Mouse (Mus musculus): ENCODE measurements around the gene Rab6b. TPM values are rescaled to one million over a fixed set of nuclear protein-coding genes. Genes with fewer than 3 reads are reported as not detected.

Rab6b gene
- total and polyA plus RNA-seq, 3 experiments, result 0.04 to 0.19 TPM; not detected in 1

DNA sequence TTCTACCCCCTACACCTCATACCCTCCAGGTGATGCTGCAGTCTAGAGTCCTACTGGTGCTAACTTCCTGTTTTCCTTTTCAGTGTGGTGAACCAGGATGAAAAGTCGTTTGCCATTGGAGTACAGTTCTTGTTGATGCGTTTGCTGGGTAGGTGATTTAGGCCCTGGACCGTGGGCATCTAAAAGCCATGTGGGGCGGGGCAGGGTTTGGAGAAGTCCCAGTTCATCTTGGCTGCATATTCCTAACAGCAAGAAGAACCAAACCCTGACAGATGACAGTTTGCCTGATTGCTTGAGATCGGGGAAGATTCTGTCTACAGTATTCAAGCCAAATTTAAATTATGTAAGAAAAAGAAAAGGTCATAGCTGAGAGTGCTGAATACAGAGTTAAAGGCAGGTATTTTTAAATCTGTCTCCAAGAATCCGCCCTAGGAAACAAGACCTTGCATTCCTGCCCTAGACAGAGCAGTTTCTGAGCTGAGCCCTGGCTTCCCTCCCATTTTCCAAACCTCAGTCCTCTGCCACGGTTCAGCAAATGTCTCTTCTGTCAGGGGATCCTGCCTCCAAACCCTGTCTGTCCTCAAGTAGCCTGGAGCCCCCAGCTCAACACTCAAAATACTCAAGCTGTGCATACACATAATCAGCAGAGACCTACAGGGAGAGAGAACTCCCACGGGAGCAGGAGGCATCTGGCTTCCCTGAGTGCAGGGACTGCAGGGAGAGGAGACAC is 29.2 kb upstream of the Rab6b start:
- no peak overlapping the region for H3K4me3 ChIP-seq (replicated peaks in 1 of 3; ENCODE audit: low read depth in 2 of 3, low read length in 2 of 3, poor library complexity in 1 of 3)
- no peak overlapping the region for H3K9ac ChIP-seq (ENCODE audit: insufficient read depth, low read depth)
- no peaks in the 10 kb centered on the region for H3K36me3 ChIP-seq (replicated peaks in 1 of 2; ENCODE audit: control insufficient read depth in 1 of 2, insufficient read depth in 1 of 2, low read length in 1 of 2)
- H3K4me2 ChIP-seq (ENCODE audit: insufficient read depth, low read depth, poor library complexity, severe bottlenecking), result no peak overlapping the region
- H3K9me3 ChIP-seq (replicated peaks; ENCODE audit: low read length), result peaks cover 7% of the 10 kb centered on the region
- no peaks in the 10 kb centered on the region for H3K4me1 ChIP-seq (ENCODE audit: control insufficient read depth in 1 of 2, insufficient read depth in 2 of 2)
- DNase-seq (ENCODE audit: extremely low read depth), result no peak
- dilution Hi-C loops (cut with MboI; ENCODE audit: extremely low pct_ligation_motif_present, extremely low pct_unique_long_range_greater_than_20kb, low sequenced_read_pairs), result no loop called here
- H3K79me2 ChIP-seq (replicated peaks; ENCODE audit: control insufficient read depth, extremely low read depth, insufficient read depth, poor library complexity, severe bottlenecking), result no peaks in the 10 kb centered on the region
- TF ChIP-seq MAZ (IDR thresholded peaks at IDR 0.05; ENCODE audit: low read depth, low read length) (no peak), ZNF384 (IDR thresholded peaks at IDR 0.05; ENCODE audit: low read depth, low read length) (no peak), POLR2AphosphoS2 (IDR thresholded peaks at IDR 0.05; ENCODE audit: low read depth, low read length) (no peak), ZC3H11A (IDR thresholded peaks at IDR 0.05; ENCODE audit: low read depth, low read length) (no peak), MAFK (IDR thresholded peaks at IDR 0.05; ENCODE audit: insufficient replicate concordance, low read length) (no peak), UBTF (IDR thresholded peaks at IDR 0.05; ENCODE audit: low read depth, low read length) (no peak), E2F4 (IDR thresholded peaks at IDR 0.05; ENCODE audit: insufficient replicate concordance, low read depth, low read length) (no peak), ZKSCAN1 (IDR thresholded peaks at IDR 0.05; ENCODE audit: borderline replicate concordance, low read depth, low read length) (no peak), MEF2A (IDR thresholded peaks at IDR 0.05; ENCODE audit: borderline replicate concordance, low read depth, low read length) (no peak), BHLHE40 (IDR thresholded peaks at IDR 0.05; ENCODE audit: low read depth, low read length) (no peak), USF2 (conservative IDR thresholded peaks at IDR 0.05; ENCODE audit: low read depth, low read length) (no peak), PAX5 (IDR thresholded peaks at IDR 0.05; ENCODE audit: low read length) (no peak), ETS1 (conservative IDR thresholded peaks at IDR 0.05; ENCODE audit: low read depth, low read length) (no peak), RAD21 (IDR thresholded peaks at IDR 0.05; ENCODE audit: low read depth, low read length) (no peak), CHD1 (IDR thresholded peaks at IDR 0.05; ENCODE audit: low read depth, low read length) (no peak), KAT2A (IDR thresholded peaks at IDR 0.05; ENCODE audit: insufficient replicate concordance, low read length) (no peak), SIN3A (IDR thresholded peaks at IDR 0.05; ENCODE audit: low read length) (no peak)
- in situ Hi-C loops (cut with MboI; ENCODE audit: low pct_ligation_motif_present, low pct_unique_long_range_greater_than_20kb, low sequenced_read_pairs), result no loop called here
- H3K27ac ChIP-seq (ENCODE audit: insufficient read depth, low read depth), result no peak overlapping the region
- peaks cover 73% of the 10 kb centered on the region for H3K27me3 ChIP-seq (replicated peaks)

DNA sequence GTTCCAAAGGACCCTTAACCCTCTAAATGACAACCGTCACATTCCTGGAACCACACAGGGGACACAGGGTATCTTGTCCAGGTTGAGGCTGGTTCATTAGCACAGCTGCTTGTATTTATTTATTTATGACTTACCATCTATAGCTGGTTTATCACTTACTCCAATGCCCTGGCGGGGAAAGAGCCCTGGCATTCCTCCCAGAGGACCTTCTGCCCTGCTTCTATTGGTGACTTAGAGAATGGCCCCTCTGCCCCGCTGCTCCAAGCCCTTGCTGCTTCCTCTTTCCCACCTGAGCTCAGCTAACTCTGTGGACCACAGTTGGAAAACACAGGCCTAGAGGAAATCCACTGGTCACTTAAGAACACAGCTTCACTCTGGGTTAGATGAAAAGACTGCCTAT is 28.2 kb upstream of the Rab6b start:
- Histone ChIP-seq H3K9ac (ENCODE audit: insufficient read depth, low read depth) (no peak overlapping the region), H3K27ac (ENCODE audit: insufficient read depth, low read depth) (no peak overlapping the region), H3K4me3 (replicated peaks in 1 of 3; ENCODE audit: low read depth in 2 of 3, low read length in 2 of 3, poor library complexity in 1 of 3) (no peak overlapping the region), H3K79me2 (replicated peaks; ENCODE audit: control insufficient read depth, extremely low read depth, insufficient read depth, poor library complexity, severe bottlenecking) (no peaks in the 10 kb centered on the region), H3K4me1 (ENCODE audit: control insufficient read depth in 1 of 2, insufficient read depth in 2 of 2) (no peaks in the 10 kb centered on the region), H3K36me3 (replicated peaks in 1 of 2; ENCODE audit: control insufficient read depth in 1 of 2, insufficient read depth in 1 of 2, low read length in 1 of 2) (no peaks in the 10 kb centered on the region), H3K9me3 (replicated peaks; ENCODE audit: low read length) (peaks cover 7% of the 10 kb centered on the region), H3K4me2 (ENCODE audit: insufficient read depth, low read depth, poor library complexity, severe bottlenecking) (no peak overlapping the region), H3K27me3 (replicated peaks) (peaks cover 76% of the 10 kb centered on the region)
- DNase-seq (ENCODE audit: extremely low read depth), result no peak
- dilution Hi-C loops (cut with MboI; ENCODE audit: extremely low pct_ligation_motif_present, extremely low pct_unique_long_range_greater_than_20kb, low sequenced_read_pairs) (no loop called here), in situ Hi-C loops (cut with MboI; ENCODE audit: low pct_ligation_motif_present, low pct_unique_long_range_greater_than_20kb, low sequenced_read_pairs) (no loop called here)
- TF ChIP-seq POLR2A (IDR thresholded peaks at IDR 0.05; ENCODE audit: low read depth, low read length), result no peak

Measured in CH12.LX (cell line).